Mouse (Mus musculus) embryonic facial prominence, embryonic 10.5 days (tissue): ENCODE results near the gene Klhdc4. TPM values are rescaled to one million over a fixed set of nuclear protein-coding genes. Genes with fewer than 3 reads are reported as not detected.

Source experiments
- DNase-seq: peaks from one replicate; pipeline ENCODE4 v3.0.0-alpha.2; 2017; ENCODE audit warnings: low spot score
- H3K27ac ChIP-seq: fragments of 300-500 bp; sonication (generic); replicated peaks from 2 replicates; pipeline ENCODE4 v1.5.1; 2016; ENCODE audit warnings: mild to moderate bottlenecking
- H3K27me3 ChIP-seq: fragments of 300-500 bp; sonication (generic); replicated peaks from 2 replicates; pipeline ENCODE4 v1.6.1; 2016; ENCODE audit warnings: low read depth, mild to moderate bottlenecking; ENCODE audit not compliant: poor library complexity, severe bottlenecking
- H3K36me3 ChIP-seq: fragments of 300-500 bp; sonication (generic); replicated peaks from 2 replicates; pipeline ENCODE4 v1.6.1; 2016; ENCODE audit warnings: mild to moderate bottlenecking, moderate library complexity
- H3K4me1 ChIP-seq: fragments of 300-500 bp; sonication (generic); 2 replicates; pipeline ENCODE4 v1.6.1; 2016
- H3K4me3 ChIP-seq: fragments of 300-500 bp; sonication (generic); 2 replicates; pipeline ENCODE4 v1.5.1; 2016; ENCODE audit warnings: mild to moderate bottlenecking, moderate library complexity
- H3K9me3 ChIP-seq: fragments of 300-500 bp; sonication (generic); 2 replicates; pipeline ENCODE4 v1.6.1; 2016; ENCODE audit warnings: mild to moderate bottlenecking
- WGBS: fragments of 180-500 bp; shearing (Covaris S2); methylation state at CpG from one replicate; pipeline ENCODE4 v1.1.7; 2016; 5-methylcytosine and 5-hydroxymethylcytosine counted together
- polyA plus RNA-seq: library from polyadenylated mRNA; unstranded; fragments of >200 nt; fragmentation: Nextera tagmentation; extraction: Ambion mirVana; gene quantifications from 2 replicates; pipeline ENCODE4 v1.2.1, GENCODE M21; 2016

Gene Klhdc4
- polyA plus RNA-seq, 1 experiment from 2014 or later: 67.3 TPM

DNA sequence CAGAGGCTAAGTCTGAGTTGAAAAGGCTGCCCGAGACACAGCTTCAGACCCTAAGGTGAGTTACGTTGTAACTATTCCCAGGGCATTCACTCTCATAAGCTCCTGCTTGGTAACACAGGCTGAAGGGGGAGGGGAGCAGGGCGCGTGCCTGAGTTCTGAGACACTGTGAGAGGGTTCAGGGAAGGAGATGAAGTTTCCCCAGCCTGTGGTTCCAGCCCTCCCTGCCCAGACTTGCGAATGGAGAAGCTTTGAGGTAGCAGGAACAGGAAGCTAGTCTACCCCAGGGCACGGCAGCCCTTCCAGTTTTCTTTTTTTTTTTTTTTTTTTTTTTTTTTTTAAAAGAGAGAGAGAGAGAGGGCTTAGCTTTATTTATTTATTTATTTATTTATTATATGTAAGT, 31.9 kb upstream of the Klhdc4 start:
- Histone ChIP-seq H3K36me3 (no peaks in the 10 kb centered on the region), H3K27ac (no peak overlapping the region; the same call in 1 of the 2 replicates), H3K4me1 (peaks cover 24% of the 10 kb centered on the region), H3K27me3 (no peaks in the 10 kb centered on the region), H3K9me3 (0 out of 2 replicates have a peak, but pooled peaks cover 2% of the 10 kb centered on the region), H3K4me3 (no peak overlapping the region)
- DNase-seq: no peak
- WGBS: 42% methylated on average over 6 of the region's 6 CpGs

DNA sequence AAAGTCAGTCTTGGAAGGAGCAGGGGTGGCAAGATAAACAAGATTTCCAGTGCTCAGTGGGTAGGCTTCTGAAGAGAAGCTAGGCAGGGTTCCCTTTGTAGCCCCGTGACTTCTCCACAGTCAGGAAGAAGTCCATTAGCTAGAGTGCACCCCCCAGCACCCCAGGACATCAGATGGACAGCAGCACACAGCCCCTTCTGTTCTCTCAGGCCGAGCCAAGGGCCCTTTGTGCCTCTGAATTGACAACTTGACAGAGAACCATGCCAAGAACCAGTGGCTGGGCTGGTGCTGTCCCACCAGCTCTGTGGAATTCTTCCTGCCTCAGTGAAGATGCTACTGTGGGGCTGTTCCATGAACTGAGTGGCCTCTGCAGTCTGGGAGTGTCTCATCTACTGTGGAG, 28.4 kb upstream of the Klhdc4 start:
- DNase-seq: no peak
- H3K4me1 ChIP-seq: peaks cover 11% of the 10 kb centered on the region; the same call in 1 of the 2 replicates
- H3K27me3 ChIP-seq: 0 out of 2 replicates have a peak, but pooled peaks cover 6% of the 10 kb centered on the region
- H3K4me3 ChIP-seq: no peak overlapping the region
- no peaks in the 10 kb centered on the region for H3K36me3 ChIP-seq
- 39% methylated on average over 2 of the region's 2 CpGs for WGBS
- H3K9me3 ChIP-seq: 0 out of 2 replicates have a peak, but pooled peaks cover 2% of the 10 kb centered on the region
- H3K27ac ChIP-seq: no peak overlapping the region

DNA sequence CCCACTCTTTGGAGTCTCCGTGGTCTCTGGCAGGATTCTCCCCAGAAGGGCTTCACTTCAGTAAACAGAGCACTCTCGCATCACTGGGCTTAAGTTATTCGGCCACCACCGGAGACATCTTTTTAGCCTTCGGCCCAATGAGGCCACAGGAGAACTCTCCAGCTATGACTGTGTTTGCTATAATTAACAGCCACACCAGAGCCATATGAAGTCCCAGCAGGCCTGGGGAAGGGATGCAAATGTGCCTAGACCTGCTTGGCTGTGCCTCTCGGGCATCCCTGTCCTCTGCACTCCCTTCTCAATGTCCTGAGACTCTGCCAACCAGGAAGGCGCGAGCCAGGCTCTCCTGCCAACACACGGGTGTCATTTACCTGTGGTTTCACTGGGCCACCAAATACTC, 28.0 kb upstream of the Klhdc4 start:
- H3K4me1 ChIP-seq: peaks cover 8% of the 10 kb centered on the region; the same call in 1 of the 2 replicates
- WGBS: 59% methylated on average over 9 of the region's 9 CpGs
- H3K27me3 ChIP-seq: 0 out of 2 replicates have a peak, but pooled peaks cover 7% of the 10 kb centered on the region
- H3K4me3 ChIP-seq: no peak overlapping the region
- no peaks in the 10 kb centered on the region for H3K36me3 ChIP-seq
- H3K9me3 ChIP-seq: 0 out of 2 replicates have a peak, but pooled peaks cover 2% of the 10 kb centered on the region
- H3K27ac ChIP-seq: no peak overlapping the region
- no peak for DNase-seq

DNA sequence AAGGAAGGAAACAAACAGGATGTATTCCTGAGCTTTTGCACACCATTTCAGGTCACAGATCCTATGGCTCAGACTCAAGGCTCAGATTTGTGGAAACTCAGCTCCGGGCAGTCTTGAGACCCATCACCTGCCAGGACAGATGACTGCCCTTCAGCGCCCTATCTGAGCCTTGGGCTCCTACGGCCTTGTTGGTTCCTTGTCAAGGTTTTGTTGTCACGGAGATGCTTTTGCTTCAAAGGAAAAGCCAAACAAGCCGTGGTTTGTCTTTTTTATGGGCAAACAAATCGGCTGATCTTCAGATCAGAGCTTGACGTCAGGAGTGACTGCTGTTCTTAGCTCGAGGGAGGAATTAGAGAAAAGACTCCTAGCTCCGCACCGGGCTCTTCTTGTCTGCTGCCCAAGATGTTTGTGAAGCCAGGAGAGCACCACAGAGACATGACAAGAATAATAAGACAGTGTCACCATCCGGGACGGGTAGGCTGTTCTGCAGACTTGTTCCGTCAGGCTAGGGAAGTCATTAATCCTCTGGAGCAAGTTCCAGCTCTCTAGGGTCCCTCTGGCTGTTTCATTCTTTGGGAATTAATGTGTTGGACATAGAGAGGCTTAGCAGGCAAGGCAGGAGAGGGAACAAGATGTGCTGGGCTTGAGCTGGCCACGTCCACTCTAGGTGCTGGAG, 26.8 kb upstream of the Klhdc4 start:
- Histone ChIP-seq H3K36me3 (no peaks in the 10 kb centered on the region), H3K4me3 (no peak overlapping the region)
- no peak for DNase-seq

DNA sequence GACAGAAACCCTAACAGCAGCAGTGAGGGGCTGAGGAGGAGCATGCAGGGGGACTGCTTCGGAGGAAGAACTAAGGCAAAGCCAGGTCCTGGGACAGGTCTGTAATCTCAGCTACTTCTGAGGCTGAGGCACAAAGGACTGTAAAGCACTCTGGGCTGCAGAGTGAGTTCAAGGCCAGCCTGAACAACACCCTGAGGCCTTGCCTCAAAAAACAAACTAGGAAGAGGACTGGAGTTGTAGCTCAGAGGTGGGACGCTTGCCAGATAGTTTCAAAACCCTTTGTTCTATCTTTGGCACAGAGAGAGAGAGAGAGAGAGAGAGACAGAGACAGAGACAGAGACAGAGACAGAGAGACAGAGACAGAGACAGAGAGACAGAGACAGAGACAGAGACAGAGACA, 24.2 kb upstream of the Klhdc4 start:
- Histone ChIP-seq H3K27ac (no peak overlapping the region), H3K27me3 (0 out of 2 replicates have a peak, but pooled peaks cover 12% of the 10 kb centered on the region)
- WGBS: 87% methylated on average over 2 of the region's 2 CpGs

More for the DNA sequence above, 26.8 kb upstream of the Klhdc4 start:
- Histone ChIP-seq H3K27ac (no peak overlapping the region), H3K4me1 (peaks cover 11% of the 10 kb centered on the region), H3K9me3 (0 out of 2 replicates have a peak, but pooled peaks cover 2% of the 10 kb centered on the region), H3K27me3 (0 out of 2 replicates have a peak, but pooled peaks cover 12% of the 10 kb centered on the region)
- WGBS: 83% methylated on average over 14 of the region's 14 CpGs

DNA sequence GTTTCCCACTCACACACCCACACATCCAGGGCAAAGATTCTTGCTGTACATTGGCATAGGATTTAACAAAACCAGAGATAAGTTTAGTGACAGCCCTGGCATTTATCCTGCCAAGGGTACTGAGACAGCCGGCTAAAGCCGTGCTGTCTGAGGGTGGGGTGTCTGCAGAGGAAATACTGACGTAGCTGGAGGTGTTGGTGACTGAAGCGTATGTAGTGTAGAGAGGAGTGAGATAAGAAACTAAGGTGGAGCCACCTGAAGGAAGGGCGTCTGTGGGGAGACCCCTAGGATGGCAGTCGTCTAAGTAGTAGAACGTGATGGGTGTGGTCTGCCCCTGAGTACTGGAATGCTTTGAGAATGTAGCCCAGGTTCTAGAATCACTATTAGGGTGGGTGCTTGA, 23.1 kb upstream of the Klhdc4 start:
- Histone ChIP-seq H3K4me3 (no peak overlapping the region), H3K27me3 (0 out of 2 replicates have a peak, but pooled peaks cover 12% of the 10 kb centered on the region), H3K27ac (no peak overlapping the region), H3K4me1 (peaks cover 19% of the 10 kb centered on the region), H3K9me3 (no peaks in the 10 kb centered on the region), H3K36me3 (no peaks in the 10 kb centered on the region)
- DNase-seq: no peak
- WGBS: 60% methylated on average over 7 of the region's 7 CpGs

More for the DNA sequence above, 24.2 kb upstream of the Klhdc4 start:
- Histone ChIP-seq H3K4me3 (no peak overlapping the region), H3K9me3 (no peaks in the 10 kb centered on the region), H3K36me3 (no peaks in the 10 kb centered on the region), H3K4me1 (peaks cover 19% of the 10 kb centered on the region)
- no peak for DNase-seq

DNA sequence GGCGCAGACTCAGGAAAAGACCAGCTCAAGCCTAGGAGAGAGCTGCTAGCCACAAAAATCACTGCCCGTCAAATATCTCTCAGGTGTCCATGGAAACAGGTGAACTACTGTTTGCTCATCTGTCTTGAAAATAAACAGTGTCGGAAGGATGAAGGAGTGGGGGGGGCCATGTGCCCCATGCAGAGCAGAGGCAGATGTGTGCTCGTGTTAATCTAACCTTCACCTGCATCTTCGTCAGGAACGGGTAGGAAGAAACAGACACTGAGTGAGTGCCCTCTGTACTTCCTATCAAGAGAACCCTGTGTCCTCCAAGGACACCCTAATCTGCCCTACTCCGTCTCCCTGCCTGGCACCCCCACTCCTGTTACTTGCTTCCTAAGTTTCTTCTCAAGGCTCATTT, 22.3 kb upstream of the Klhdc4 start:
- peak overlapping the region; percentile 86 for H3K27ac ChIP-seq
- no peaks in the 10 kb centered on the region for H3K9me3 ChIP-seq
- no peak overlapping the region for H3K4me3 ChIP-seq
- 53% methylated on average over 7 of the region's 7 CpGs for WGBS
- 0 out of 2 replicates have a peak, but pooled peaks cover 12% of the 10 kb centered on the region for H3K27me3 ChIP-seq
- no peaks in the 10 kb centered on the region for H3K36me3 ChIP-seq
- peaks cover 19% of the 10 kb centered on the region for H3K4me1 ChIP-seq
- no peak for DNase-seq

DNA sequence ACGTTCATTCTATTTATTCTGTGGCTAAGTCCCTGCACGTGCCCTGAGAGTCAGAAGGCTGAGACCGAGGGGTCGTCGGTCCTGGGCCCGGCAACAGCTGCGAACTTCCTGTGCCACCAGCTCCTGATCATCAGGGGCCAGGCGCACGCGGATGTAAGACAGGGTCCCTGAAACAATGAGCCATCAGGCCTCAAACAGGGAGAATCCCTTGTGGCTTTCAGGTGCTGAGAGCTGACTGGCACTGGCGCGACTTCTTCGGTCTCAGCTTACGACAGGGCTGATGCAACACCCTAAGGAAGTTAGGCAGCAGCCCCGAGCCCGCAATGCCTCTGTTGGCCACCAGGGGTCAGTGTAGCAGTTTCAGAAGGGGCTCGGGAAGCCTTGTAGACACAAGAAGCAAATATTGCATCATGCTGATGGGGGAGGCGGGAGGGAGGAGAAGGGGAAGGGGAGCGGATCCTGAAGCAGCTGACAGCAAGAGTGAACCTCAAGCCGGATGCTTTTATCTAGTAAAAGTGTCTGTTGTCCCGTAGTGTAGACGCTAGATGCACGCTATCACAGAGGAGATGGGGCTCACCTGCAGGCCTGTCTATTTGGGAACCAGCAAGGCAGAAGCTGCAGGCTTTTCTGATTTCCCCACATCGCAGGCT, 21.6 kb upstream of the Klhdc4 start:
- Histone ChIP-seq H3K9me3 (no peaks in the 10 kb centered on the region), H3K4me3 (peak overlapping the region; percentile 51), H3K4me1 (peaks cover 19% of the 10 kb centered on the region), H3K36me3 (no peaks in the 10 kb centered on the region), H3K27ac (peak overlapping the region; percentile 86), H3K27me3 (0 out of 2 replicates have a peak, but pooled peaks cover 12% of the 10 kb centered on the region)
- DNase-seq: peak; percentile 98
- 5% methylated on average over 24 of the region's 24 CpGs for whole genome bisulfite sequencing

DNA sequence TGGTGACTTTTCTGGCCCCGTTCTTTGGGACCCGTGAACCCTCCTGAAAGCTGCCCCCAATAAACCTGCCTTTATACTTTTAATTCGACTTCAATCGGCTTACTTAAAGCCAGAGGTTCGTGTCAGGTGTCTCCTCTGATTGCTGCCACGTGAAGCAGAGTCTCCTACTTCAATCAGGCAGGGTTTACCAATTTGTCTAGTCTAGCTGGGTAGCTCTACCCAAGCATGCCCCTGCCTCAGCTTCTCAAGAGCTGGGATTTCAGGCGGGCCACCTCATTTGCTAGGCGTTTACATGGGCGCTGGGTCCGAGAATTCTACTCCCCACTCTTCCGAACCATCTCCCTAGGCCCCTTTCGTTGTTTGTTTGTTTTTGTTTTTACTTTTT, 21.1 kb upstream of the Klhdc4 start:
- WGBS: 37% methylated on average over 12 of the region's 12 CpGs
- Histone ChIP-seq H3K27me3 (0 out of 2 replicates have a peak, but pooled peaks cover 12% of the 10 kb centered on the region), H3K4me1 (peaks cover 19% of the 10 kb centered on the region), H3K27ac (peak overlapping the region; percentile 86), H3K9me3 (no peaks in the 10 kb centered on the region), H3K36me3 (peaks cover 3% of the 10 kb centered on the region), H3K4me3 (peak overlapping the region; percentile 51)
- DNase-seq: no peak

- no peaks in the 10 kb centered on the region for H3K9me3 ChIP-seq
- 20% methylated on average over 6 of the region's 6 CpGs for WGBS
- H3K27me3 ChIP-seq: 0 out of 2 replicates have a peak, but pooled peaks cover 12% of the 10 kb centered on the region
- DNase-seq: peak; percentile 87
- H3K4me3 ChIP-seq: no peak overlapping the region
- peaks cover 19% of the 10 kb centered on the region for H3K4me1 ChIP-seq
- peaks cover 6% of the 10 kb centered on the region for H3K36me3 ChIP-seq
- H3K27ac ChIP-seq: no peak overlapping the region
These were observed 20.6 kb upstream of the Klhdc4 start for GRCm38 (mm10) chr8:121850018-121850417.

GRCm38 (mm10) chr8:121849303-121849702, 19.9 kb upstream of the Klhdc4 start:
- Histone ChIP-seq H3K27ac (no peak overlapping the region), H3K9me3 (no peaks in the 10 kb centered on the region), H3K36me3 (peaks cover 10% of the 10 kb centered on the region), H3K4me1 (peaks cover 19% of the 10 kb centered on the region), H3K27me3 (0 out of 2 replicates have a peak, but pooled peaks cover 12% of the 10 kb centered on the region), H3K4me3 (no peak overlapping the region)
- 75% methylated on average over 9 of the region's 9 CpGs for WGBS
- DNase-seq: no peak

GRCm38 (mm10) chr8:121848495-121848894, 19.1 kb upstream of the Klhdc4 start:
- 0 out of 2 replicates have a peak, but pooled peaks cover 11% of the 10 kb centered on the region for H3K27me3 ChIP-seq
- no peaks in the 10 kb centered on the region for H3K9me3 ChIP-seq
- H3K4me3 ChIP-seq: no peak overlapping the region
- peaks cover 14% of the 10 kb centered on the region for H3K36me3 ChIP-seq
- WGBS: 66% methylated on average over 10 of the region's 10 CpGs
- DNase-seq: no peak
- peaks cover 19% of the 10 kb centered on the region for H3K4me1 ChIP-seq
- no peak overlapping the region for H3K27ac ChIP-seq
